Mouse (Mus musculus) naive thymus-derived CD4-positive, alpha-beta T cell, adult 5 months (primary cell): ENCODE results near the gene Ehbp1l1. TPM values are rescaled to one million over a fixed set of nuclear protein-coding genes. Genes with fewer than 3 reads are reported as not detected.

ENCODE experiments used
- polyA plus RNA-seq: library from polyadenylated mRNA; unstranded; fragments of 100-300 nt; shearing (Covaris generic); gene quantifications from one replicate; pipeline ENCODE4 v1.2.1, GENCODE M21; 2017

The Ehbp1l1 gene
- 20.2 TPM for polyA plus RNA-seq

DNA sequence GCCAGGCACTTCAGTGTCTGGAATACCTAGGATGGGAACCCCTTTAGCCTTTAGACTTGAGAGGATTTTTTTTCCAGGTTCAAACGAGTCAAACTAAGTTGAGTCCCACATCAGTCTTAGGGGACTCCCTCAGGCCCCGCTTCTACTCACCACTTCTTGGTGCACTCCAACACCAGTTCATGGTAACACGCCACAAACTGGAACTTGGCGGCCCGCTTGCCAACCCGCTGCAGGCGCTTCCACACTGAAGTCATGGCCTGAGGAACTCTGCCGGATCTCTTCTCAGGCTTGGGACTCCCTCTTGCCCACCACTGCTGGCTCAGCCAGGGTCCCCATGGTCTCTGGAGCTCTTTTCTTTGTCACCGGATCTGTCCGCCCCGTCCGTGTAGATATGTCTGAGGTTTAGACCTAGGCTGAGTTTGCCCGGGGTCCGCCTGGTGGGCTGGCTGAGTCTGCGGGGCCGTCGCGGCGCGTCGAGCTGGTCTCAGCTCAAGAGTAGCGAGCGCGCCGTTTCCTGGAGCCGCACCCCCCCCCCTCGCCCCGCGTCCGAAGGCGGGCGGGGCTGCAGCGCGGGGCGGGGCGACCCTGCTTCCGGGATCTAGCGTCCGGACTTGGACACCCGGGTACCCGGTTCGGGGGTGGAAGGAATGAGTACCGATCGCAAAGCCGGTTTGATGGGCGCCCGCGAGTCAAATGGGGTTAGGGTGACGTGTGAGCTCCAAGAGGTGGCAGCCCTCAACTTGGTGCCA lies at the start of gene Ehbp1l1:
Gene Ehbp1l1 (minus strand): TSS at position 551 of the 749 bp plus-strand sequence.

DNA sequence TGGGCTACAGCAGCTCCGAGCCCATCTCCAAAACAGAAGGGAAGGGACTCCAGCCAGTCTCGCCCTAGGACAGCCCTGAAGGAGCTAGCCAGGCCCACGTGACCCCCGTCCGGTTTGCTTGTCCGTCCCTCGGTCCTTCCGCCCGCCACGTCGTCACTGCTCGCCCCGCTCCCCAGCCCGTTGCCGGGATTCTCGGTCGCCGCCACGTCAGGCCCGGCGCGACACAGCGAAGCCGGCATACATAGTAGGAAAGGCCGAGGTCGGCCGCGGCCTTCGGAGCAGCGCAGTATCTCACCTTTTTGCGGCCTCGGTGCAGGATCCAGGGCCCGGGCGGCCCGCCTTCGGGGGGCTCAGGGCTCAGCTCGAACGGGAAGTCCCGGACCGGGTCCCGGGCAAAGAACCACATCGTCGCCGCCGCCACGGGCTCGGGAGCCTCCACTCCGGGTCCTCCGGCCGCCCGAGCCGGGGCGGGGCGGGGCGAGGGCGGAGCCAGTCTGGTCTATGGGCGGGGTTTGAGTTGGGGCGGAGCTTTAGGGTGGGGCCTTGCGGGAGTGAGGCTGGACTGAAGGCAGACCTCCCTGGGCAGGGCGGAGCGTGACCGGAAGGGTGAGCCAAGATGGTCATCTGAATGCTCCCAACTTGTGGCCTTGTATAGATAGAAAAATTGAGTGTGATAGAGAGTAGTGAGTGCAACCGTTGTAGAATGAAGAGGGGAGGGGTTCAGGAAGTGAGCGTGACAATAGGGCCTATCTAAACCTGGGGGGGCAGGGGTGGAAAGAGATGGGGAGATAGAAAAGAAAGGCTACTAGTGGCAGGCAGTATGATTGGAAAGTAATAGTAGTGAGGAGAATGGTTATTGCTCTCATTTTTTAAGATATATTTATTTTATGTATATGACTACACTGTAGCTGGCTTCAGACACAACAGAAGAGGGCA lies 45.1 kb upstream of the Ehbp1l1 start, which contains the start of gene Scyl1:
Gene Scyl1 (minus strand): TSS at position 495 of the 936 bp plus-strand sequence.

DNA sequence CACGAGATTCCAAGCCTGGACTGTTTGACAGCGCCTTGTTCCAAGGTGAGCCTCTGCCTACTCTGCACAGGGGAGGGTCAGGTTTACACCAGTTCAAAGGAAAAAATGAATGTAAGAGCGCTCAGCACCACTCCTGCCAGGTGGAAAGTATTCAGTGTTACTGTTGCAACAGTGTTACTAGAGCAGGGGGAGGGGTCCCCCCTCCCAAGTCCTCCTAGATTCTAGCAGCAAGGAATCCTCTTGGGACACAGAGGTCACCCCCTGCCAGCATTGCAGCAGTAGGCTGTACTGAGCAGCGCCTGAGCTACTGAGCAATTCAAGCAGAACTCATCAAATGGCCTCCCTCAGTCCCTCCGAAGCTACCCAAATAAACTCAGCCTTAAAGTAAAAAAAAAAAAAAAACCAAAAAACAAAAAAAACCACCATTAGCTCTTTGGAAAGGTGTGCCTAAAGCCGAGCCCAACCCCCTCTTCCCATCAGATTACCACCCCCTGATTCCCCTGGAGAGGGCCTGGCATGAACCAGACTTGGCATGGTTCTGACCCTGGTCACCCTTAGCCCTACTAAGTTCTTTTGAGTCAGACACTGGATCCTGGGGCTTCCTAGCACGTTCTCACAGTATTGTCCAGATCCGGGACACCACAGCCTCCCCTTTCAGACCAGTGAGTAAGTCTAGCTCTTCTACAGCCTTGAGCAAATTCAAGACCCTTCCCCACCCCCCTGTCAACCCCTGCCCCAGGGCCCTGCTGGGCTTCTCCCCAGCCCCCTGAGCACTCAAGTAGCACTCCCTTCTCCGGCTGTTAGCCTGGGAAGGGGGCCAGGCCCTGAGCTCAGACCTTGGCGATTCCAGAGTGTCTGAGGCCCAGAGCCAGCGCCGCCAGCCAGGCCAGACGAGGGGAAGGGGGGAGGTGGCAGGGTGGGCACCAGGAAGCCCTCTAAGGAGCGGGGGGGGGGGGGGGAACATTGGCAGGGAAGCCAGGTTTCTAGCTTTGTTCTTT lies 14.5 kb upstream of the Ehbp1l1 start, which contains the start of gene Ltbp3:
Gene Ltbp3 (plus strand): TSS at position 585 of the 998 bp plus-strand sequence.

DNA sequence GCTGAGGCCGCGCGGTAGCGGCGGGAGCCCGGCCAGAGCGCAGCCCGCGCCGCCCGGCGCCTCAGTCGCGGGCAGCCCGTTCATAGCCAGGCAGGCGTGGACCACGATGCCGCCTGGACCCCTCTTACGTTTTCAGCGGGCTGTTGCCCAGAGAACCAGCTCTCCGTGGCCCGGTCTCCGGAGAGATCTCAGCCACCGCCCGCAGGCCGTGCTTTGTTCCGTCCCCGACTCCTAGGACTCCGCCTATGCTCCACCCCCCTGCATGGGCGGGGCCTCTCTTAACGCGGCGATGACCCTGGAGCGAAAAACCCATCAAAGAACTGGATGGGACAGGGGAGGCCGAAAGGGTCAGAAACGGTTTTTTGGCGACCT lies 3.3 kb upstream of the Ehbp1l1 start, which contains the start of gene Fam89b:
Gene Fam89b (minus strand): TSS at position 210 of the 372 bp plus-strand sequence.

DNA sequence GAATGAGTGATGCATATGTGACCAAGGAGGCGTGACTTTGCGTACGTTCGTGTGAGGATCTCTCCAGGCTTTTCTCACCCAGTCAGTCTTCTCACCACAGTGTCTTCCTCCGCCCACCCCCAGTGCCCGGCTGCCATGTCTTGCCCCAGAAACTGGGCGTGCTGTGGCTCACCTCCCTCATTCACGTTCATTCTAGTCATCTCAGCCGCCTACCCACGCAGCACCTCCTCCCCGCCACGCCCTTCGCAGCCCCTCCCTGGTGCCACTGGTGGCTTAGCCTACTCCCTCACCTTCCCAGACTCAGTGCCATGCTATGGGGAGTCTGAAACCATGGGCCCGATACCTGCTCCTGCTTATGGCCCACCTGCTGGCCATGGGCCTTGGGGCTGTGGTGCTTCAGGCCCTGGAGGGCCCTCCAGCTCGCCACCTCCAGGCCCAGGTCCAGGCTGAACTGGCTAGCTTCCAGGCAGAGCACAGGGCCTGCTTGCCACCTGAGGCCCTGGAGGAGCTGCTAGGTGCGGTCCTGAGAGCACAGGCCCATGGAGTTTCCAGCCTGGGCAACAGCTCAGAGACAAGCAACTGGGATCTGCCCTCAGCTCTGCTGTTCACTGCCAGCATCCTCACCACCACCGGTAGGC lies 21.8 kb downstream of the Ehbp1l1 start, which contains the start of gene Kcnk7:
Gene Kcnk7 (plus strand): TSS at position 205 of the 638 bp plus-strand sequence.

DNA sequence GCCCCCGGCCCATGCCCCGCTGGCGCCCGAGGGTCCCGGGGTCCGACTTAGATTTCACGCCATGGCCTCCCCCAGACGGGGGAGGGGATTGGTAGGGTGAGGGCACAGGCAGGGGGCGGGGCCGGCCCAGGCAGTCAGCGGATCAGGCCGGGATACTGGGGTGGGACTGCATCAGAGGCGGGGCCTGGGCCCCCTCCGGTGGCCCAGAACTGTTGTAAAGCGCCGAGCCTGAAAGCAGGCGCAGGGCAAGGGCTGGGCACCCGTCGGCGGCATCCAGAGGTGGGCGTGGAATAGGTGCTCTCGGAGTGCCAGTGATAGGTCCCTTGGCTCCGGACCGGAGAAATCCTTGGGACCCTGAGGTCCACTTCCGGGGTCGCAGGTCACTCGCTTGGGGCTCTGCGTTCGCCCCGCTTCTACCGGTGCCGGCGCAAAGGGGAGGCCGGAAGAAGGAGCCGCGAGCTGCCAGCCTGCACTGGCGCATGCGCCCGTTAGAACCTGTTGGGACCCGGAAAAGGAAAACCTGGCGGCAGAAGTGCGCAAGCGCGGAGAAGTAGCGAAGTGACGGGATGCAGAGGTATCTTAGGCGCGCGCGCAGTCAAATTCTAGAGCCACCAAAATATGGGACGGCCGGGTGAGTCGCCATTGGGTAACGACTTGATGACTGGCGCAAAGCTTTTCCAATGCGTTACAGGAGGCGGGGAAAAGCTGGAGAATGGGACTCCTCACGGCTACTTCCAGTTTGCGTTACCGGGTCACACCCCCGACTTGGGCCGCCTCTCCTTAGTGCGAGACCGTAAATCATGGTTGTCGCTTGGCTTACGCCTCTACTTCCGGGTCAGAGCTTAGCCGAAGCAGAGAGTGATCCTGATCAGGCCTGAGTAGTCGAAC lies 37.7 kb downstream of the Ehbp1l1 start, which contains the start of the genes Map3k11 and Pcnx3:
Gene Map3k11 (plus strand): TSS at position 543 of the 888 bp plus-strand sequence.
Gene Pcnx3 (minus strand): TSS at position 709 of the 888 bp plus-strand sequence.

DNA sequence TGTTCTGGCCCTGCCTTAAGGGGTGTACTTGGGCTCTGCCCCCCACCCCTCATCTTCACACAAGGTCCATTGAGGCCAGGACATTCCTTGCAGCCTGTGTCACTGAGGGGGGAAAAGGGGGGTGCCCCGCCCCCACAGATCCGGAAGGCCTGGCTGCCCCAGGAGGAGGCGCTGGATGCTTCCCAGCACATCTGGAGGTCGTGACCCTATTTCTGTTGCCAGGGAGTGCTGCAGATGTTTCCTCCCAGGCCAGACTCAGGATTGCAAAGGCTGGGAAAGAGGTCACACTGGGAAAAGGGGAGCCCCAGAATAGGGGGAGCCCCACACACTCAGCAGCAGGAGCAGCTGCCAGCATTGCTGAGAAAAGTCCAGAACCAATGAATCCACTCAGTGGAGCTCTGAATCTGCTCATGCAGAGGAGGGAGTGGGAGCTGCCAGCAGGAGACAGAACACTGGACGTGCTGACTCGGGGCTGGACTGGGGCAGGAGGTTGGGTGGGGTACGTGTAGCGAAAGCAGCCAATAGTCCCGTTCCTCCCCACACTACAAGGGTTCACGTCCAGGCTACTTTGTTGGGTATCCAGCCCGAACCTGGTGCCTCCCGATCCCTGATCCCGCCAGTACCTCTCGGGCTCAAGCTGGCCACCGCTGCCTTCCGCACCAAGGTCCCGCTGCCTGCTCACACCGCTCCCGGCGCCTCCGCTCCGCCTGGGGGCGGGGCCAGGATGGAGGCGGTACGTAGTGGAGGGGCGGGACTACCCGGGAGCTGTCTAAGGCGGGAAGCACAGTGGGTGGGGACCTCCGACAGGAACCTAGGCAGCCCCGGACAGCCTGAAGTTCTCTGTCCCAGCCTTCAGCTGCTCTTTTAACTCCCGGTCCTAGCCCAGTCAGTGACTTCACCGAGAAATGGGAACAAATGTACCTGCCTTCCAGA lies 62.9 kb downstream of the Ehbp1l1 start, which contains the start of gene Sipa1:
Gene Sipa1 (minus strand): TSS at position 727 of the 933 bp plus-strand sequence.

Other genes with a start within 250 kb of the Ehbp1l1 start
- 45.4 TPM for gene Mus81, start 237.9 kb downstream of the Ehbp1l1 start, polyA plus RNA-seq
- gene Cfl1, start 235.9 kb downstream of the Ehbp1l1 start, polyA plus RNA-seq = 2,727 TPM
- gene 1700020D05Rik, start 222.5 kb downstream of the Ehbp1l1 start, polyA plus RNA-seq = not detected
- gene Snx32, start 215.8 kb downstream of the Ehbp1l1 start, polyA plus RNA-seq = 3.7 TPM
- not detected for gene Ovol1, start 165.7 kb downstream of the Ehbp1l1 start, polyA plus RNA-seq
- 8.4 TPM for gene Ap5b1, start 158.3 kb downstream of the Ehbp1l1 start, polyA plus RNA-seq
- 94.3 TPM for gene Rnaseh2c, start 124.4 kb downstream of the Ehbp1l1 start, polyA plus RNA-seq
- gene Kat5, start 116.1 kb downstream of the Ehbp1l1 start, polyA plus RNA-seq = 78.7 TPM
- 221 TPM for gene Rela, start 88.8 kb downstream of the Ehbp1l1 start, polyA plus RNA-seq
- gene Sipa1, start 62.6 kb downstream of the Ehbp1l1 start, polyA plus RNA-seq = 178 TPM
- gene Map3k11, start 37.6 kb downstream of the Ehbp1l1 start, polyA plus RNA-seq = 53.1 TPM
- 58.4 TPM for gene Pcnx3, start 37.4 kb downstream of the Ehbp1l1 start, polyA plus RNA-seq
- gene Kcnk7, start 21.9 kb downstream of the Ehbp1l1 start, polyA plus RNA-seq = 0.46 TPM
- 57.4 TPM for gene Fam89b, start 3.3 kb upstream of the Ehbp1l1 start, polyA plus RNA-seq
- gene Ltbp3, start 14.6 kb upstream of the Ehbp1l1 start, polyA plus RNA-seq = not detected
- gene Scyl1, start 45.1 kb upstream of the Ehbp1l1 start, polyA plus RNA-seq = 65.2 TPM
- 168 TPM for gene Frmd8, start 149.0 kb upstream of the Ehbp1l1 start, polyA plus RNA-seq
- gene Slc25a45, start 151.5 kb upstream of the Ehbp1l1 start, polyA plus RNA-seq = 15.7 TPM
- 0.55 TPM for gene Tigd3, start 167.8 kb upstream of the Ehbp1l1 start, polyA plus RNA-seq
- 128 TPM for gene Dpf2, start 186.7 kb upstream of the Ehbp1l1 start, polyA plus RNA-seq
- gene Cdc42ep2, start 198.5 kb upstream of the Ehbp1l1 start, polyA plus RNA-seq = 0.14 TPM
- gene Pola2, start 237.9 kb upstream of the Ehbp1l1 start, polyA plus RNA-seq = 51.0 TPM